Mouse (Mus musculus): ENCODE measurements around the gene Synpr. TPM values are rescaled to one million over a fixed set of nuclear protein-coding genes. Genes with fewer than 3 reads are reported as not detected.
A peak's percentile ranks its signal among the peaks of the same experiment; 100 is the strongest.
"Not testable (repeated sequence)": the region's sequence is repeated elsewhere in the genome, so short reads cannot be mapped to it uniquely, and the experiment has no call there.

Gene Synpr
- 1.3 and 2.0 TPM in 2 replicates for polyA plus RNA-seq (2015; fragmentation: Nextera tagmentation; extraction: Ambion mirVana)

DNA sequence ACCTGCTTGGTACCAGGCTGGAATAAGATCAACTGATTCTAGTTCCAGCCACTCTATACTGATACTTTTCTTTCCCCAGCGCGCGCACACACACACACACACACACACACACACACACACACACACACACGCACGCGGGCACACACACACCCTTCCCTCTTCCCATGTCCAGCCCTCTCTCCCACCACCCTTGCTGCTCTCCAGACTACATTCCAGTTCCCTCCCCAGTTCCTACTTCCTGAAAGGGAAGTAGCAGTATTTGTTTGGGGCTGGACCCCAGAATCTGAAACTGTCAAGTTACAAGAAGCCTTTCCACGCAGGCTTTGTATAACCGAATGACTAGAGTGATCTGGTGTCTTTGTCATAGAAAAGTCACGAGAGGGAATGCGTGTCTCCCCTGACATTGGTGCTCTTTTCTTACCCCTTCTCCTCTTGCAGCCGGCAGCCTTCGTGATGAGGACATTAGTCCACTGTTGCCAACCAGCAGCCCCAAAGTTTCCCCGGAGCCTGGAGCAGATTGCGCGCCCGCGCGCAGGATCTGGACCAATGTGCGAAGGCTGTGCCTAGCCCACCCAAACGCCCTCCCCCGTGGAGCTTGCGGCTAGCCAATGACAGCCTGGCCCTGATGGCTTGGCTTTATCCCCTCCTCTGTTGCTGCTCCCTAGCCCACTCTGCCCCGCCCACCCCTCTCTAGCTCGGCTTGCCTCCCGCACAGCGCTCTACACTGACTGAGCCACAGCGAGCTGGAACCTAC is at the start of gene Synpr:
Synpr (plus strand) TSS at position 690 of the 754 bp plus-strand sequence.
- Histone ChIP-seq H3K27ac (no peak within 1 kb of the TSS), H3K4me3 (replicated peaks) (peak within 1 kb of the TSS; percentile 42), H3K4me1 (peaks cover 11% of the 10 kb centered on the region), H3K27me3 (peaks cover 8% of the 10 kb centered on the region; the same call in 1 of the 2 replicates), H3K9ac (peak within 1 kb of the TSS; percentile 26; the same call in 1 of the 2 replicates), H3K36me3 (no peaks in the 10 kb centered on the region), H3K9me3 (replicated peaks) (no peaks in the 10 kb centered on the region), H3K4me2 (peak within 1 kb of the TSS; percentile 73)
- 5% methylated on average over 27 of the region's 27 CpGs for WGBS
- ATAC-seq (replicated peaks; ENCODE audit: low FRiP score) = peak; percentile 100

DNA sequence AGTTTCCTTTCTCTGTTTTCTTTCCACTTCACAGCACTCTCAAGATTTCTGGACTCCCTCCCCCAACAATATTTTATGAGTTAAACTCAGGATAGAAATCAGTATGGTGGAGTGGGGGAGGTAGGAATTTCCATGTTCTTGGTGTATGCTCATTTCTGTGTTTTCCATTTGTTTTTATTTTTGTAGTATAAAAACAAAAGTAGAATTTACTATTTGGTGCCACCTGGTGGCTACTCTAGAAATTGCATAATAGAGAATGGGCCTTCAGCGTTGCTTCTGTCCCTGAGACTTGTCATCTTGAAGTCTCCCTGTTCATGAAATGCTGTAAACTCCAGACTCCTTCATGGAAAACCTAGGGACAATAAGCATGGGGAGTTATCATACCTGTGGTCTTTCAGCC is 47.7 kb upstream of the Synpr start:
- Histone ChIP-seq H3K27ac (no peak overlapping the region), H3K4me1 (no peaks in the 10 kb centered on the region), H3K4me3 (replicated peaks) (no peak overlapping the region), H3K4me2 (no peak overlapping the region), H3K36me3 (no peaks in the 10 kb centered on the region), H3K27me3 (no peaks in the 10 kb centered on the region), H3K9ac (no peak overlapping the region), H3K9me3 (replicated peaks) (no peaks in the 10 kb centered on the region)
- WGBS = 10% methylated on average over 1 of the region's 1 CpGs
- ATAC-seq (replicated peaks; ENCODE audit: low FRiP score) = no peak

DNA sequence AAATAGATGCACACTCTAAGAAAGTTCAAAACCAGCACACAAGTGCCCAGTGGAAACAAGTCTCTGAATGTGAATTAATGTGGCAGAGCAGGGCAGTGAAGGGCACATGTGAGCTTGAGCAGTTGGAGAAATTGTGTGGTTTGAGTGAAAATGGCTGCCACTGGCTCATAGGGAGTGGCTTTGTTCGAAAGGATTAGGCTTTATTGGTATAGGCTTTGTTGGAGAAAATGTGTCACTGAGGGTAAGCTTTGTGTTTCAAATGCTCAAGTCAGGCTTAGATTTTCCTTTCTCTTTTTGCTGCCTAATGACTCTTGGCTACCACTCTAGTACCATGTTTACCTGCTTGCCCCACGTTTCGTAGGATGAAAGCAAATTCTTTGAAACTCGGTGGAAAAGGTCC is 37.1 kb upstream of the Synpr start:
- Histone ChIP-seq H3K9ac (no peak overlapping the region), H3K27me3 (no peaks in the 10 kb centered on the region), H3K4me2 (no peak overlapping the region), H3K9me3 (replicated peaks) (no peaks in the 10 kb centered on the region), H3K36me3 (no peaks in the 10 kb centered on the region), H3K4me3 (replicated peaks) (no peak overlapping the region), H3K4me1 (no peaks in the 10 kb centered on the region), H3K27ac (no peak overlapping the region)
- 71% methylated on average over 4 of the region's 4 CpGs for WGBS
- ATAC-seq (replicated peaks; ENCODE audit: low FRiP score) = no peak

DNA sequence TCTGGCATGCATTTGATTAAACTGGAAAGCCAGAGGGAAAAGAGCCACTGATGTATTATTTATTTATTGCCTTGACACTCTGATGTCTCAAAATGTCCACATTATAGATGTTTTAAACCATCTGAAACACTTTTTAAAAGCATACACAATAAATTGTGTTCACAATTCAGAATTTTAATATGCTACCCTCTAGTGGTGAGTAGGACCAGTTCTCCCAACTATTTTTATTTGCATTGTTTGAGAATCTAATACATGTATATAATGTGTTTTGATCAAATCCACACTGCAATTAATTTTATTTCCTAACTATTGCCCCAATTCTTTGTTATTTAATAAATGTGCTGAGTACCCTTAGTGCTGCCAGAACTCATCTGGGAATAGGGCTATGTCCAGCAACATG is 35.2 kb upstream of the Synpr start:
- Histone ChIP-seq H3K4me3 (replicated peaks) (no peak overlapping the region), H3K27me3 (no peaks in the 10 kb centered on the region), H3K9ac (no peak overlapping the region), H3K4me2 (no peak overlapping the region), H3K27ac (no peak overlapping the region), H3K36me3 (no peaks in the 10 kb centered on the region), H3K4me1 (no peaks in the 10 kb centered on the region), H3K9me3 (replicated peaks) (no peaks in the 10 kb centered on the region)
- ATAC-seq (replicated peaks; ENCODE audit: low FRiP score) = no peak

DNA sequence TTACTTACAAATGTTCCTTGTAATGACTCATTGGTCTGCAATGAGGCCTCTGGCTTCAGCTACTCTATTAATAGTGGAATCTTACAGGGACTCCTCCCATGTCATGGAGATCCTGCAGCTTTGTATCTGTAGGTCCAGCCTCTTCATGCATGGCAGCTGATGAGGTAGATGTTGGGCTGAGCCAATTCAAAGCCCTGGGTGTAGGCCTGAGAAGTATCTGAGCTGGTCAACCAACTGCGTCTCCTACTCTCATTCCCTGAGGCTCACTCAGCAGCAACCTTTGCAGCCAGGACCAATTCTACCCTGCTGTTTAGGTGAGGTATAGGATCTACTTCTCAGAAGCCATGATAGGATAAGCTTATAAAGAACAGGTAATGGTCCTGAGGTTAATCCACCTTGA is 32.0 kb upstream of the Synpr start:
- H3K4me2 ChIP-seq = no peak overlapping the region
- H3K4me1 ChIP-seq = no peaks in the 10 kb centered on the region
- H3K27ac ChIP-seq = no peak overlapping the region
- 88% methylated on average over 1 of the region's 1 CpGs for WGBS
- no peak for ATAC-seq (replicated peaks; ENCODE audit: low FRiP score)
- H3K27me3 ChIP-seq = no peaks in the 10 kb centered on the region
- no peak overlapping the region for H3K4me3 ChIP-seq (replicated peaks)
- H3K9ac ChIP-seq = no peak overlapping the region
- H3K36me3 ChIP-seq = no peaks in the 10 kb centered on the region
- no peaks in the 10 kb centered on the region for H3K9me3 ChIP-seq (replicated peaks)

DNA sequence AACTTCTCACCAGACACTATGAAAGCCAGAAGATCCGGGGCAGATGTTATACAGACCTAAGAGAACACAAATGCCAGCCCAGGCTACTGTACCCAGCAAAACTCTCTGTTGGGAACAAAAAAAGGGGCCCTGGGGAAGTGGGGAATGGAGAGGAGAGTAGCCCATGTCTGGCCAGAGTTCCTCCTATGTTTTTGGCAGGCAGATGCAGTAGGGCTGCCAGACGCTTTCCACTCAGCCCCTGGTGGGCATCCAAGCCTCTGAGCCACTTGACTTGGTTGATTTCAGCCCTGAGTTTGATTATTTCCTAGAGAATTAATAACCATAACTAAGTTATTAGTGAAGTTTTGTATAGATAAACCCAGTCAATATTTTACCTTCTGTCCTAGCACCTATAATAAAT is 29.8 kb upstream of the Synpr start:
- not testable (repeated sequence) for H3K4me1 ChIP-seq; H3K36me3 ChIP-seq; H3K27ac ChIP-seq; H3K9ac ChIP-seq; H3K4me3 ChIP-seq (replicated peaks); H3K4me2 ChIP-seq; ATAC-seq (replicated peaks; ENCODE audit: low FRiP score); H3K27me3 ChIP-seq; H3K9me3 ChIP-seq (replicated peaks)
- WGBS = 82% methylated on average over 2 of the region's 2 CpGs

DNA sequence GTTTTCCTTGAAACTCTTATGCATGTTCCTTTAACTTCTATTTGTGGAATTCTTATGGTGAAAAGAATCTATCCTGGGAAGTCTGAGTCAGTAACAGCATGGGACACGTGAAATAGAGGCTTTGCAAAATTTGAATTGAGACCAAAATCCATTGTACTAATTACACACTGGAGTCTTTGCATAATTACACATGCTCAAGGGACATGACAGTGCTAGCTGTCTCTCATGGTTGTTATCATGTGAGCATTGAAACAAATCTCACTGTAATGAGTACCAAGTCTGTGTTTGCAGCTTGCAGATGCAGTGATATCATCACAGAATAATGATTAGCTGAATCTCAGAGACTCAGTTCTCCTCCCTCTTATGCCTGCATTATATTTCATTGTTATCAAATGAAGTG is 22.2 kb upstream of the Synpr start:
- no peak for ATAC-seq (replicated peaks; ENCODE audit: low FRiP score)
- no peak overlapping the region for H3K4me2 ChIP-seq
- 49% methylated on average over 1 of the region's 1 CpGs for WGBS
- H3K9ac ChIP-seq = no peak overlapping the region
- no peaks in the 10 kb centered on the region for H3K9me3 ChIP-seq (replicated peaks)
- no peak overlapping the region for H3K27ac ChIP-seq
- no peaks in the 10 kb centered on the region for H3K36me3 ChIP-seq
- H3K27me3 ChIP-seq = no peaks in the 10 kb centered on the region
- H3K4me3 ChIP-seq (replicated peaks) = no peak overlapping the region
- no peaks in the 10 kb centered on the region for H3K4me1 ChIP-seq

DNA sequence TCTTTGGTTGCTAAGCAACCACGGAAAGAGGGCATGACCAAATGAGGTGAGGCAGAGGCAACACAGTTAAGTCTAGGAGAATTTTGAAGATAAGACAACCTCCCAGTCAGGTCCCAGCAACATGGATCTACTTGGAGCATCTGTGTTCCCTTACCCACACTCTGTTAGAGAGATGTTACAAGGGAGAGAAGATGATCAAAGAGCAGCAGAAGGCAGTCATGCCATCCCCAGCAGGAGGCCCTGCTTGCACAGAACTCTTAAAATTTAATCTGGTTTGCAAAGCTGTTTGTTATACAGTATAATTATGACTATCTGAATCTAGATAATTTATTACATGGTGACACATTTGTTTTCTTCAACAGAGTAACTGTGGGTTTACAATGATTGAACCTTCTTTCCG is 18.2 kb upstream of the Synpr start:
- Histone ChIP-seq H3K9me3 (replicated peaks) (no peaks in the 10 kb centered on the region), H3K4me1 (no peaks in the 10 kb centered on the region), H3K27ac (no peak overlapping the region), H3K4me2 (no peak overlapping the region), H3K27me3 (no peaks in the 10 kb centered on the region), H3K9ac (no peak overlapping the region), H3K36me3 (no peaks in the 10 kb centered on the region), H3K4me3 (replicated peaks) (no peak overlapping the region)
- ATAC-seq (replicated peaks; ENCODE audit: low FRiP score) = no peak
- 77% methylated on average over 2 of the region's 2 CpGs for WGBS

DNA sequence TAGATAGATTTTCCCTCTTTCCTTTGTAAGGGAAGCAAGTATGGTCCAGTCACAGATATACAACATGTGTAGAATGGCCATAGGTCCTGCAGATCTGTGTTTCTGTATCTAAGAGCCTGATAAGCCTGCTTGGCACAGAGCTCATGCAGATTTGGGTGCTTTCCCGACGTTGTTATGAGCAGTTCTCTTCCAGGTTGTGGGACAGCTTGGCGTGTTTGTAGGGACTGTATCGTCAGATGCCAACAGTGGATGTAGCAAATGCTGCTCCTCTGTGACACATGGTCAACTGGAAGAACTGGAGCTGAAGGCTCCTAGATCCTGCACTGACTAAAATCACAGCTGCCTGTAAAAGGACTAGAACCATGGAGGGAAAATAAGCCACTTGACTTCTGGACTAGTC is 17.4 kb upstream of the Synpr start:
- Histone ChIP-seq H3K27me3 (no peaks in the 10 kb centered on the region), H3K4me2 (no peak overlapping the region), H3K4me3 (replicated peaks) (no peak overlapping the region), H3K9ac (no peak overlapping the region), H3K9me3 (replicated peaks) (no peaks in the 10 kb centered on the region), H3K36me3 (no peaks in the 10 kb centered on the region), H3K4me1 (no peaks in the 10 kb centered on the region), H3K27ac (no peak overlapping the region)
- WGBS = 89% methylated on average over 4 of the region's 4 CpGs
- ATAC-seq (replicated peaks; ENCODE audit: low FRiP score) = no peak

DNA sequence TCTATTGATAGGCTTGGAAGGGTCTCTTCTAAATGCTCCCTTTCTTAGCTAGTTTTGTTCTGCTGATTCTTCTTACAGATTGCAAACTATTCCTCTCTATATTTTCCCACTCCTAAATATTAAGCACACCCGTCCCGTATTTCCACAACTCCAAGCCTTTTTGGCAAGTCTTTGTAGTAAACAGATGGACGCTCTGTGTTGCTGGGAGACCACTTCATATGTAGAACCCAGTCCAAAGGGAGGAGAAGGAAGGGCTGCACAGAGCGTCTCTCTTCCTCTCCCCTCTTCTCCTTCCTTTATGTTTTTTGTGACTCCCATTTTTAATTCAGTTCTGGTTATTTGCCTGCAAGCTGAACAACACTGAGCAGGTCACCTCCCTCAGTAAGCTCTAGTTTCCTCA is 1.4 kb upstream of the Synpr start:
- Histone ChIP-seq H3K4me1 (peaks cover 11% of the 10 kb centered on the region), H3K27me3 (peaks cover 11% of the 10 kb centered on the region; the same call in 1 of the 2 replicates), H3K9me3 (replicated peaks) (no peaks in the 10 kb centered on the region), H3K9ac (no peak overlapping the region), H3K27ac (no peak overlapping the region), H3K36me3 (no peaks in the 10 kb centered on the region), H3K4me3 (replicated peaks) (no peak overlapping the region), H3K4me2 (no peak overlapping the region)
- no peak for ATAC-seq (replicated peaks; ENCODE audit: low FRiP score)
- WGBS = 74% methylated on average over 4 of the region's 4 CpGs

DNA sequence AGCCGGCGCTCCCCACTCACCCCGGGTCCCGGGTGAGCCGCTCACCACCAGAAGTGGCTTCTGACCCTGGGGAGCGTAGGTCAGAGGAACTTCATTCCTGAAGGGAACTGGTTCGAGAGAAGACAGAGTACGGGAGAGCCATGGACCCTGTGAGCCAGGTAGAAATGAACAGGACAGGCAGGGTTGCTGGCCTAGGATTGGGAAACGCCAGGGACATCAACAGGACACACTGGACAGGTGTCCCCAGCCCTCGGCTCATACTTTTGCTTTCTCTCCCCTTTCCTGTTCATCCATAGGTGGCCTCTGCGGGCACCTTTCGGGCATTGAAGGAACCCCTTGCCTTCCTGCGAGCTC is 242 bp downstream of the Synpr start:
- ATAC-seq (replicated peaks; ENCODE audit: low FRiP score) = no peak
- Histone ChIP-seq H3K36me3 (no peaks in the 10 kb centered on the region), H3K9me3 (replicated peaks) (no peaks in the 10 kb centered on the region), H3K4me3 (replicated peaks) (peak overlapping the region; percentile 42), H3K4me1 (peaks cover 11% of the 10 kb centered on the region), H3K27ac (no peak overlapping the region), H3K27me3 (peaks cover 8% of the 10 kb centered on the region; the same call in 1 of the 2 replicates), H3K4me2 (peak overlapping the region; percentile 73), H3K9ac (no peak overlapping the region)
- 8% methylated on average over 13 of the region's 13 CpGs for WGBS

DNA sequence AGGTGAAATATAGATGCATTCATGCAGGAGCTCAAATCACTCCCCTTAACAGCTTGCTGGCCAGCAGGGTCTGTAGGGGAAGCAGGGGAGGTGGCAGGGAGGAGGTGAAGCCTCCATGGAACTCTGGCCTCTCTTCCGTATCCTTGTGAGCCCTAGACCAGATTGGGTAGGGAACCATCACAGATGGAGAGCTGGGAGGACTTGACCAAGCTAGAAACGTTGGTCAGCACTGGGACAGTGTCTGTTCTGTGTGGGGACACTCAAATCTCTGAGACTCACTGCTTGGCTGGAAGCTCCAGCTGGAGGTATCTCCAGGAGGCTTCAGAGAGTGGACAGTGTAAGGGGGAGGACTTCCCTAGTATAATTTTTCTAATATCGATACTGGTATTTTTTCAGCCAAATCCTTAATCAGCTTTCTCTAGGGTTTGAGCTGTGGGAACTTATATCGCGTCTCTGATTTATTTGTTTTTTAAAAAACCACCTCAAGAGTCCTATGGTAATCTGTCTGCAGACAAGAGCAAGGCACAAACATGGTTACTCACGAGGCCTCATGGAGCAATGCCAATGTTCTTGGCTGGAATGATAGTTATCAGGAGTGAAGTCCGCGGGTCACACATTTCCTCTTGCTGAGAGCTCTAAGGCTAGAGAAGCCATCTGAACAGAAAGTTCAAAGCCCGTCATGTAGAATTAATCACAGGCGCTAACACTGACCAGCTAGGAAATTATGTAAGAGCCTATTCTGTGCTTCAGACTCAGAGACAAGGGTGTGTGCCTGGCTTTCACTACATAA is 956 bp downstream of the Synpr start:
- 73% methylated on average over 10 of the region's 10 CpGs for WGBS
- no peak overlapping the region for H3K9ac ChIP-seq
- H3K9me3 ChIP-seq (replicated peaks) = no peaks in the 10 kb centered on the region
- H3K27me3 ChIP-seq = peaks cover 8% of the 10 kb centered on the region; the same call in 1 of the 2 replicates
- H3K4me1 ChIP-seq = peaks cover 11% of the 10 kb centered on the region
- peak overlapping the region; percentile 42; the same call in 1 of the 2 replicates for H3K4me3 ChIP-seq (replicated peaks)
- ATAC-seq (replicated peaks; ENCODE audit: low FRiP score) = no peak
- H3K27ac ChIP-seq = no peak overlapping the region
- peak overlapping the region; percentile 73 for H3K4me2 ChIP-seq
- no peaks in the 10 kb centered on the region for H3K36me3 ChIP-seq
